Mouse (Mus musculus): ENCODE data around the gene Kir3dl1. TPM values are rescaled to one million over a fixed set of nuclear protein-coding genes. Genes with fewer than 3 reads are reported as not detected.

Kir3dl1 gene
- not detected for total RNA-seq (2023)

DNA sequence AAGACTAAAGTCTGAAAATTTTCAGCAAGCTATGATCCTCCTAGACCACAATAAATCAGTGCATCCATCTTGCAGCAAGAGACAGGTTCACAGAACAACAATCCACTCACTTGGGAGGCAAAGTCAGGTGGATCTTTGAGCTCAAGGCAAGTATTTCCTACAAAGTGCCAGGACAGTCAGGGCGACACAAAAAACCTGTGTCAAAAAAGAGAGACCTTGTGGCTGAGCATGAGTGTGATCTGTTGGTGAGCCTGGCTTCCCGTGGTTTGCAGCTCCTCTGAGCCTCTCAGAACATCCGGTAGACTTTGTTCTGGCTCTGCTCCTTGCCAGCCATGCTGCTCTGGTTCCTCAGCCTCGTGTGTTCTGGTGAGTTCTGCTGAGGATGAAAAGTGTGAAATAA lies at the start of gene Kir3dl1:
Gene Kir3dl1, plus strand, starts transcription at position 301 of the 400 bp plus-strand sequence.

DNA sequence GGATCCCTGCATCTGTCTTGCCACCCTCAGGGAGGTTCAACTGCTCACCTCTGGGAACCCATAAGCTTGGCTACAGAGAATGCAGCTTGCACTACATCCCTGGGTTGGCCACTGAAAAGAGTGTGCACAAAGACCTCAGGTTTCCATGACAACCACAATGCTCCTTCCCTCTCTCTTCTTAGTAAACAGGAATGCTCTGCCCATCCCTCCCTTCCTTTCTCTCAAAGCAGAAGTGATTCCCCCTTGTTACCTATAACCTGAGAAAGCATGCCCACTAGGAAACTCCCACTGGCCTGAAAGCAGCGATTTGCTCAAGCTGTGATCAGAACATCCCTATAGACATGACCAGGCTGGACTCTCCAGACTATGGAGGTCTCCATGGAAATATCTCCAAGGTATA lies 26.2 kb downstream of the Kir3dl1 start, which contains the start of gene Kir3dl2:
Gene Kir3dl2, minus strand, starts transcription at position 101 of the 400 bp plus-strand sequence.

Other genes with a start within 250 kb of the Kir3dl1 start
- gene Bex3, start 247.7 kb upstream of the Kir3dl1 start, total RNA-seq (2023): 10 to 100 TPM; 72.9 to 73.0 TPM
- not detected for gene Kir3dl2, start 26.1 kb downstream of the Kir3dl1 start, total RNA-seq (2023)
- not detected for gene Tceal3, start 72.8 kb downstream of the Kir3dl1 start, total RNA-seq (2023)
- gene Tceal1, start 190.0 kb downstream of the Kir3dl1 start, total RNA-seq (2023): not detected
- gene Morf4l2, start 225.7 kb downstream of the Kir3dl1 start, total RNA-seq (2023): 100 to 1,000 TPM; 108 to 113 TPM